Mouse (Mus musculus): ENCODE measurements around the gene Hmg20a.

GRCm38 (mm10) chr9:56396306-56396705 lies 22.1 kb upstream of the Hmg20a start:
- TF ChIP-seq CTCF (IDR thresholded peaks at IDR 0.05) (no peak), EP300 (IDR thresholded peaks at IDR 0.05) (no peak)

Data from lung, postnatal 0 days (tissue).